Mouse (Mus musculus): Measurements from ENCODE around the gene Alpl. TPM values are rescaled to one million over a fixed set of nuclear protein-coding genes. Genes with fewer than 3 reads are reported as not detected.
A peak's percentile ranks its signal among the peaks of the same experiment; 100 is the strongest.

Gene Alpl
- total RNA-seq, 2 experiments from 2014 or later: 5.1 to 8.5 TPM

DNA sequence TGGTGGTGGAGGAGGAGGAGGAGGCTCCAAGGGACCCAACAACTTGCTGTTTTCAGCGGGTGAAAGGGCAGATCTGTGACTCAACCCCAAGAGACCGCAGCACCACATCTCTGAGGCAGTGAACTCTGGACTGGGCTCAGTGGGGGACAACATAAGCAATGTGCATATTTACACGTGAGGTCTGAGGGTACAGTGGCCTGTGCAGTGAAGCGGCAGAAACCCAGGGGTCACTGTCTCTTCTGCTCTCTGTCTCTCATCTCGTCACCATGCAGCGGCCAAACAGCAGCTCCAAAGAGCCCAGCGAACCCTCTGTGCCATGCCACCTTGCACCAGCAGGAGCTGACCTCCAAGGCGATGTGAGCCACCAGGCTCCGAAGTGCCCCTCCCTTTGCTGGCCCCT is 49.1 kb downstream of the Alpl start:
- TF ChIP-seq CTCF (IDR thresholded peaks at IDR 0.05): no peak

DNA sequence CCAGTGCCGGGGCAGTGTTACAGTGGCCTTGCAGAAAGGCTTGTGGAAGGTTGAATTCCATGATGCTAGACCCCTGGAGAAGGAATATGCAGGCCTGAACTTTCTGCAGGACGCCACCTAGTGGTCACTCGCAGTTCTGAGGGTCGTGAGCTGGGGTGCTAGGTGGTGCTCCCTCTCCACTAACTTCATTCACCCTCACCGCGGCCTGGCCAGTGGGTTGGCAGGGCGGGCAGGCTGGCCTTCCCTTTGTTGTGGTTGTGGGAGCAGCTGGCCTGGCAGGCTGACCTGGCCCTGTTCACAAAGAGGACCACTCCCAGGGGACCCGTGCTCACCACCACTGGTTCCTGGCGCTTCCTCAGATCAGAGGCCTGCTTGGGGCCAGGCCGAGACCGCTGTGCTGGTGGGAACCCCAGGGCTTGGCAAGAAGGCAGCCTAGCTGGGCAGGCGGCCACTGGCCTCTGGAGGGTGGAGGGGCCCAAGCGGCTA is 51.7 kb downstream of the Alpl start:
- intact Hi-C loops (cut with DNase I): no loop called here
- DNase-seq (ENCODE audit: extremely low spot score in 1 of 2, low spot score in 2 of 2): peak in 1 of 2 experiments; percentile 53

More for the DNA sequence above, 49.1 kb downstream of the Alpl start:
- no peak overlapping the region for H3K4me3 ChIP-seq
- H3K27ac ChIP-seq: no peak overlapping the region
- intact Hi-C loops (cut with DNase I): no loop called here
- no peak for DNase-seq (ENCODE audit: extremely low spot score in 1 of 2, low spot score in 2 of 2)

DNA sequence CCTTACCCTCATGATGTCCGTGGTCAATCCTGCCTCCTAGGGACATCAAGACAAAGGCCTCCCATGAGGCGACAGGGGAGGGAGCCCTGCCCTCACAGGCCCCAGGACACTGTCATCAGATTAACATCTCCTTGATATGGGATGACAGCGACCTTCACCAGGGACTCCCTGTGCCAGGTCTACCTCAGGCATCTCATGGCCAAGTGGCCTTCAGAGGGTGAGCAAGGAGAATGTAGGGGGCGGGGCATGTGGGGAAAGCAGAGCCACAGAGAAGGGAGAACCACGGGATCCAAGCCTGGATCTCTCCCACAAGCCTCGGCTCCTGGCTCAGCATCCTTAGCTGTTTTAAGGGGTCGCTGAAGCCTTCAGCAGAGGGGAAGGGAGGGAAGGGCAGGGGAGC is 52.4 kb downstream of the Alpl start:
- DNase-seq (ENCODE audit: extremely low spot score in 1 of 2, low spot score in 2 of 2): no peak
- no peak overlapping the region for H3K4me3 ChIP-seq
- no peak for TF ChIP-seq CTCF (IDR thresholded peaks at IDR 0.05)
- H3K27ac ChIP-seq: no peak overlapping the region
- intact Hi-C loops (cut with DNase I): no loop called here

More for the DNA sequence above, 51.7 kb downstream of the Alpl start:
- Histone ChIP-seq H3K4me3 (no peak overlapping the region), H3K27ac (no peak overlapping the region)
- peak; percentile 67 for TF ChIP-seq CTCF (IDR thresholded peaks at IDR 0.05)

DNA sequence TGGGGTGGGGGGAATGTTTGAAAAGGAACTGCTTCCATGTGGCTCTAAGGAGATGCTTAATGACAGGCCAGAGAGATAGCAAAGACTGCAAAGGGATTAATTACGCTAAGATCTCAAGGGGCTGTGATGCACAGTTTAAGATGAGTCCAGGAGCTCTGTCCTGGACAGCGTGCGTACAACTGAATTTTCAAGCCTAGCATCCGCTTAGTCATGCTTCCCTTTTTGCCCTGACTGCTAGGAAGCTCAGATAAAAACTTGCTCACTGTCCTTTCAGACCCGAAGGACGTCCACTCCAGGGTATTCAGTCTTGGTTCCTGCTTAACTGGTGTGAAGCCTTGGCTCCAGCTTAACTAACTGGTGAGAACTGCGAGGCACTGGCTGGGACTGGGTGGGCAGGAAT is 55.8 kb downstream of the Alpl start:
- H3K27ac ChIP-seq: no peak overlapping the region
- no peak overlapping the region for H3K4me3 ChIP-seq
- DNase-seq (ENCODE audit: extremely low spot score in 1 of 2, low spot score in 2 of 2): no peak
- TF ChIP-seq CTCF (IDR thresholded peaks at IDR 0.05): no peak
- intact Hi-C loops (cut with DNase I): no loop called here

DNA sequence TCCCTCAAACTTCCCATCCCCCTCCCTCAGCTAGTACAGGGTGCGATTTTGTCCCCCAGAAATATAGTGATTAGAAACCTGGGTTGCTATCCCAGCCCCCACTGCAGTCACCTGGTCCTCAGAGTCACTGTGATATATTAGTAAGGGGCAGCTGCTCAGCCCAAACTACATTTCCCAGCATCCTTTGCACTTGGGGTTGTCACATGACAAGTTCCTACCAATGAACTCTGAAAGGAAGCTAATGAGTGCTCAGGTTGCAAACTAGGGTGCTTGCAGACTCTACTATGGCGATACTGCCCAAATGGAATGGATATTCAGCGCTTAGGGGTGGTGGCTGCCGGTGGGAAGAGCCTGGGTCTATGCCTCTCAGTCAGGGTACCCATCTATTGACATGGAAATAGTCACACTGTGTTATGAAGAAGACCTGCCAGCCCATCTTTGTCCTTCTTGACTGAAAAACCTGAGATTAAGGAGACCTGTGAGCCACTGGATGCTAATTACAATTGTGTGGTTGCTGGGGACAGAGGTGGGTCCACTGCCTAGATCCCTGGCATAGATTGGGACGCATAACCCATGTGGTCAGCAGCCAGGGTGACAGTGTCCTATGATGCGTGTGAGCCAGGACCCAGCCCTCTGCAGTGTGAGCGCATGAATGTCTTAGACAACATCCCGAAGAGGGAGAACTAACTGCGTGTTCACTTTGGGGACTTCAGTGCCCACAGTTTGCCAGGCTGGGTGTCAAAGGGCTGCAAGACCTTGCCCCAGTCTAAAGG is 56.8 kb downstream of the Alpl start:
- Histone ChIP-seq H3K4me3 (no peak overlapping the region), H3K27ac (no peak overlapping the region)
- intact Hi-C loops (cut with DNase I): no loop called here
- no peak for TF ChIP-seq CTCF (IDR thresholded peaks at IDR 0.05)
- no peak for DNase-seq (ENCODE audit: extremely low spot score in 1 of 2, low spot score in 2 of 2)

DNA sequence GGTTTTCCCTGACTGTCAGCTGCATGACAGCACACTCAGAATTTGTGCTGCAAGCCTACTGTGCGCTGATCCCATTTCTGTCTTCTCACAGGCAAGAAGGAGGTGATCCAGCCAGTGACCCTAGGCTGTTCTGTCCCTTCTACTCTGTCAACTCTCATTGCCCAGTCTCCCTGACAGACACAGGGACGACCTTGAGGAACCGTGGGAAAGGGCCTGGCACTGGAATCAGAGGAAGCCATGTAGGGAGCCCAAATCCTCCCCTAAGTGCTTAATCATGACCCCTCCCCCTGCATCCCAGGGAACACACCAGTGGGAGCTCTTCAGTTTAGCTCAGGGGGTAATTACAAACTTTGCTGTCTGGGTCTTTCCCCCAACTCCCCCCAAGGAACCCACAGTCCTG is 58.4 kb downstream of the Alpl start:
- H3K4me3 ChIP-seq: no peak overlapping the region
- intact Hi-C loops (cut with DNase I): no loop called here
- no peak for TF ChIP-seq CTCF (IDR thresholded peaks at IDR 0.05)
- no peak for DNase-seq (ENCODE audit: extremely low spot score in 1 of 2, low spot score in 2 of 2)
- H3K27ac ChIP-seq: no peak overlapping the region

DNA sequence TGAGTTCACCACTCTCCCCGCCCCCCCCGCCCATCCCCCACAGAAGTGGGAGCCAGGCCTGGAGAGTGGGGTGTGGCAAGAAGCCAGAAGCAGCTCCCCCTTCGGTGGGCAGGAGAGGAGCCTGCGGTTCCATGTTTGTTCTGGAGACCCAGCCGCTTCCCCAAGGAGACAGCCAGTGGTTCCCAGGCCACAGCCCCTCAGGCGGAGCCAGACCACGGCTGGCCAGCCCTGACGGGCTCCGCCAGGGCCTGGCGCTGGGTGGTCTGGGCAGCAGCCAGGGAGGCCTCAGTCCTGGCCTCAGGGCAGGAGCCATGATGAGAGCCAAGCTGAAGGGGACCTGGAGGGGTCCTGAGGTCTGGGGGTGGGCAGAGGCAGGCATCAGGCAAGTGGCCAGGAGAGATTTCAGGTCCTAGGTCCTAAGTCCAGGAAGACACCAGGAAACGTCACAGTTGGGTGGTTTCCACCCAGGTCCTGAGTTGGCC is 59.9 kb downstream of the Alpl start:
- no peak overlapping the region for H3K27ac ChIP-seq
- no peak for DNase-seq (ENCODE audit: extremely low spot score in 1 of 2, low spot score in 2 of 2)
- no peak overlapping the region for H3K4me3 ChIP-seq
- no peak for TF ChIP-seq CTCF (IDR thresholded peaks at IDR 0.05)
- intact Hi-C loops (cut with DNase I): no loop called here

DNA sequence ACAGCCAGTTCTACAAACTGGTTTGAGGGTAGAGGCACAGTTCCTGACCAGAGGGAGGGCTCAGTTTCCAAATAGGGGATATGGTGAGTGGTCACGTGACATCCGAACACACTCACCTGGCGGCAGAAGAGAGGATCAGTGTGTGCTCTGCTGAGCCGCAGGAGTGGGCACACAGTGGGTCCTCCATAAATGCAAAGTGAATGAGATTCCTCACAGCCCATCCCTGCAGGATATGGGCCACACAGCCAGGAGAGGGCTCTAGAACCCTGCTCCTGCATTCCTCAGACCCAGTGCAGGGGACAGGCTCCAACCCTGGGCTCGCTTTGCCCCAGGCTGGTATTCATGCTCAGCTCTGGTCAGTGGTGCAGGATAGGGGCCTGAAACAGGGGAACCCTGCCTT is 62.7 kb downstream of the Alpl start:
- peak; percentile 23 for TF ChIP-seq CTCF (IDR thresholded peaks at IDR 0.05)
- DNase-seq (ENCODE audit: extremely low spot score in 1 of 2, low spot score in 2 of 2): no peak
- H3K4me3 ChIP-seq: no peak overlapping the region
- no peak overlapping the region for H3K27ac ChIP-seq
- intact Hi-C loops (cut with DNase I): loop anchor here (5.0 kb wide), 1 partner anchor 209 kb away; no protein-coding TSS in a partner anchor

DNA sequence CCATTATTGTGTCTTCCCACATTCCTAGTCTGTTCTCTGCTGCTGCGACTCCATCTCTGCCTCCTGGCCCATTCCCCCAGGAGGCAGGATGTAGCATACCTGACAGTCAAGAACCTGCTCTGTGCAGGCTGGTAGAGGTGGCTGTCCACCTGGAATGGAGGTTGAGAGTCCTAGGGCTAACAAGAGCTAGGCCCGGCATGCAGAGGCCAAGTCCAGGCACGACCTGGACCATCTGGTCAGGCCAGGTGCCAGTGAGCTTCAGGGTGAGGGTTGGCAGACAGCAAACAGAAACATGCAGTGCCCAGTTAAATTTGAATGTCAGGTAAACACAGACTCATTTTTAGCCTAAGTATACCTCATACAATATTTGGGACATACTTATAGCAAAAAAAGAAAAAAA is 63.2 kb downstream of the Alpl start:
- Histone ChIP-seq H3K4me3 (no peak overlapping the region), H3K27ac (no peak overlapping the region)
- DNase-seq (ENCODE audit: extremely low spot score in 1 of 2, low spot score in 2 of 2): no peak
- no peak for TF ChIP-seq CTCF (IDR thresholded peaks at IDR 0.05)
- intact Hi-C loops (cut with DNase I): loop anchor here (5.0 kb wide), 1 partner anchor 209 kb away; no protein-coding TSS in a partner anchor

DNA sequence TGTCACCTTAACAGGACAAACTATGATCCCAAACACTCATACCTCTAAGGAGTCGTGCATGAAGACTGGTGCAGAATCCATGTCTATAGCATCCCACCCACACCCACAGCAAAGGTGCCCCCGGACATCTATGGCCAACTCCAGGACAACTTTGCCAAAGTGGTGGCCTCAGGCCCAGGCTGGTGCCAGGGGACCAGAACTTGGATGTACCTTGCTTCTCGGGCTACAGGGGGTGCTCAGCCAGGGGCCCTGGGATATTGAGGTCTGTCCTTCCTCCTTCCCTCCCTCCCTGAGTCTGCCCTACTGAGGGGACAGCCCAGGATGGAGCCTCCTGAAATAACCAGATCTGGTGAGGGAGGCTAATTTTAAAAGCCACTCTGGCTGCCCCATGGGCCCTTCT is 63.8 kb downstream of the Alpl start:
- DNase-seq (ENCODE audit: extremely low spot score in 1 of 2, low spot score in 2 of 2): no peak
- no peak overlapping the region for H3K4me3 ChIP-seq
- intact Hi-C loops (cut with DNase I): loop anchor here (5.0 kb wide), 1 partner anchor 210 kb away; no protein-coding TSS in a partner anchor
- TF ChIP-seq CTCF (IDR thresholded peaks at IDR 0.05): no peak
- H3K27ac ChIP-seq: no peak overlapping the region

DNA sequence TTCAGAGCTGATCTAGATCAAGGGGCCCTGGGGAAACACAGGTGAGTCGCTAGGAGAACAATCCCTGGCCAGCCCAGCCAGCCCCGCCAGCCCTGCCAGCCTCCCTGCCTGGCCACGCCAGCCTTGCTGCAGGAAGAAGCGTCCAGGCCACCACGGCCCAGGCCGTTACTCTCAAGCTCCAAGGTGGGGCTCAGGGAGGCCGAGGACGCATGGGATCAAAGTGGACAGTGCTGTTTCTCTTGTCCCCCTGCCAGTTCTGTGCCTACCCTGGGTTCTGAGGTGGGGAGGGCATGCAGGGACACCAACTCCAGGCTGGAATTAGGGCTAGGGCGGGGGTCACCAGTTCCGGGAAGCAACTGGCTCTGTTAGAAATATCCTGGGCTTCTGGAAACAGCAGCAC is 64.3 kb downstream of the Alpl start:
- Histone ChIP-seq H3K4me3 (no peak overlapping the region), H3K27ac (no peak overlapping the region)
- TF ChIP-seq CTCF (IDR thresholded peaks at IDR 0.05): no peak
- DNase-seq (ENCODE audit: extremely low spot score in 1 of 2, low spot score in 2 of 2): no peak
- intact Hi-C loops (cut with DNase I): loop anchor here (5.0 kb wide), 1 partner anchor 210 kb away; no protein-coding TSS in a partner anchor

DNA sequence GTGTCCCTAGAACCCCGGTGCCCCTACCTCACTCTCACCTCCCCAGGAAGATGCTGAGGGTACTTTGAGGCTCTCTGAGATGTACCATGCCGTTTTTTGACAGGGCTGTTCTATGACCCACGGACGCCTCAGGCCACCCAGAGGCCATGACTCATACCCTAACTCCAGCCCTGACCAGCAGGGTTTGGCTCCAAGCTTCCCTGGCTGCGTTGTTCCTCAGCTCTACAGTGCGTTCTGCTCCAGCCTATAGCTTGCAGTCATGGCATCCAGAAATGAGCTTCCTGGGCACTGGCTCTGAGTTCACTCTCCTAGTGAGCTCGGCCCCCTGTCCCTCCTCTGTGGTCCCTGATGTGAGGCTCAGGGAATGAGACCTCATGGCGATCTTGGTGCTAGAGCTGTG is 65.4 kb downstream of the Alpl start:
- H3K27ac ChIP-seq: no peak overlapping the region
- no peak overlapping the region for H3K4me3 ChIP-seq
- no peak for TF ChIP-seq CTCF (IDR thresholded peaks at IDR 0.05)
- intact Hi-C loops (cut with DNase I): loop anchor here (1.0 to 5.0 kb wide), 3 partner anchors 66 to 212 kb away; partner anchors contain the start of gene Alpl
- no peak for DNase-seq (ENCODE audit: extremely low spot score in 1 of 2, low spot score in 2 of 2)

Data from left cerebral cortex, adult 2 months (tissue).